Mouse (Mus musculus) small intestine, adult 2 months (tissue): Measurements from ENCODE around the gene 1700009N14Rik.

Source experiments
- CTCF ChIP-seq: fragments of 200-500 bp; IDR thresholded peaks from 2 replicates; pipeline ENCODE4 v1.5.1; 2012; ENCODE audit warnings: low read depth, mild to moderate bottlenecking, control low read depth, inconsistent platforms, low read length, moderate library complexity, mixed read lengths; ENCODE audit not compliant: insufficient replicate concordance, insufficient read length; ENCODE audit errors: extremely low read depth
- POLR2A ChIP-seq: fragments of 200-500 bp; IDR thresholded peaks from 2 replicates; pipeline ENCODE4 v1.6.1; 2012; ENCODE audit warnings: low read depth, mild to moderate bottlenecking, control low read depth, inconsistent platforms, low read length, moderate library complexity

- TF ChIP-seq POLR2A (no peak), CTCF (no peak)
Measured at GRCm38 (mm10) chr4:39493596-39493995, 43.5 kb downstream of the 1700009N14Rik start.
